Mouse (Mus musculus): Measurements from ENCODE around the gene Prkcb. TPM values are rescaled to one million over a fixed set of nuclear protein-coding genes. Genes with fewer than 3 reads are reported as not detected.

The Prkcb gene
- polyA plus RNA-seq, 1 experiment from 2014 or later, result 4.0 TPM

DNA sequence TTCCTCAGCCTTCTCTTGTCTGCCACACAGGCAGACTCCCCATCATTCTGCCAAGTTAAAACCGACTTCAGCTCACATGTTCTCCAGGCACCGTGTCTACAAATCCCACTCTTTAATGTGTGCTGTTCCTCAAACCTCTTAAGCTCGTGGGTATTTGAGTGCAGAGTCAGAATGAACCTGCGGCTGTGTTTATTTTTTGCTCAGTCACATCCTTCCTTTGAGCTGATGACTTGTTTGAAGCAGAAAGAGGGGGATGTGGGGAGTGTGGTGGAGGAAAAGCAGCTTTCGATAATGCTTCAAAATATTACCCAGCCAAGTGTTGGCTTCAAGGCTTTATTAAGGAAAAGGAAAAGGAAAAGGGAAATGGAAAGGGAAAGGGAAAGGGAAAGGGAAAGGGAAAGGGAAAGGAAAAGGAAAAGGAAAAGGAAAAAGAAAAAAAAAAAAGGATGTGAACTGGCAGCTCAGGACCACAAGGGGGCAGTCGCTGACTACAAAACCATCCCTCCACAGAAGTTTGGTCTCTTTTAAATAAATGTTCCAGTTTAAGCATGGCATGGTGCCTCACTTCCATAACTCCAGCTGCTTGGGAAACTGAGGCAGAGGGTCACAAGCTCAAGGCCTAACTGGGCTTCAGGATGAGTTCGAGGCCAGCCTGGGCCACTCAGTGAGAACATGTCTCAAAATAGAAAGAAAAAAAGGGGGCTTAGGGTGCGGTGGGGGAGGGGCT, 177.4 kb downstream of the Prkcb start:
- Histone ChIP-seq H3K4me2 (no peak overlapping the region), H3K27me3 (no peaks in the 10 kb centered on the region), H3K4me3 (replicated peaks) (no peak overlapping the region), H3K9me3 (replicated peaks) (no peaks in the 10 kb centered on the region), H3K36me3 (replicated peaks) (no peaks in the 10 kb centered on the region), H3K4me1 (replicated peaks) (no peaks in the 10 kb centered on the region), H3K9ac (no peak overlapping the region), H3K27ac (replicated peaks) (no peak overlapping the region)
- WGBS (ENCODE audit: insufficient replicate concordance), result 22% methylated on average over 8 of the region's 8 CpGs
- no peak for ATAC-seq (ENCODE audit: insufficient read depth)

DNA sequence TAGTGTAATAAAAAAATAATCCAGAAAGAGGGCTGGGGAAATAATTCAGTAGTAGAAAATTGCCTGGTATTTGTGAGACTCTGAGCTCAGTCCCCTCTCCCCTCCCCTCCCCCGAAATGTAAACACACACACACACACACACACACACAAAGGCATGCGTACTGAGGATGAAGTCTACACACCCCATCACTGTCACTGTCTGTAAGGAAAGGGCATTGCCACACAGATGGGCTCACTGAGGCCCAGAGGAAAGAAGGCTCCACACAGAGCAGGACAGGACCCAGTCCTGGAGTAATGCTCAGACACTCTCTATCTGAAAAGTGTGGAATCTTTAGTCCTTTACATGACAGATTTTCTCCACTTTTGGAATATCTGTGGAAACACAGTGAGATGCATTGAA, 178.2 kb downstream of the Prkcb start:
- H3K4me2 ChIP-seq, result no peak overlapping the region
- H3K4me1 ChIP-seq (replicated peaks), result no peaks in the 10 kb centered on the region
- H3K9ac ChIP-seq, result no peak overlapping the region
- no peaks in the 10 kb centered on the region for H3K9me3 ChIP-seq (replicated peaks)
- no peak for ATAC-seq (ENCODE audit: insufficient read depth)
- no peak overlapping the region for H3K4me3 ChIP-seq (replicated peaks)
- H3K36me3 ChIP-seq (replicated peaks), result no peaks in the 10 kb centered on the region
- H3K27ac ChIP-seq (replicated peaks), result no peak overlapping the region
- no peaks in the 10 kb centered on the region for H3K27me3 ChIP-seq
- WGBS (ENCODE audit: insufficient replicate concordance), result 63% methylated on average over 2 of the region's 2 CpGs

DNA sequence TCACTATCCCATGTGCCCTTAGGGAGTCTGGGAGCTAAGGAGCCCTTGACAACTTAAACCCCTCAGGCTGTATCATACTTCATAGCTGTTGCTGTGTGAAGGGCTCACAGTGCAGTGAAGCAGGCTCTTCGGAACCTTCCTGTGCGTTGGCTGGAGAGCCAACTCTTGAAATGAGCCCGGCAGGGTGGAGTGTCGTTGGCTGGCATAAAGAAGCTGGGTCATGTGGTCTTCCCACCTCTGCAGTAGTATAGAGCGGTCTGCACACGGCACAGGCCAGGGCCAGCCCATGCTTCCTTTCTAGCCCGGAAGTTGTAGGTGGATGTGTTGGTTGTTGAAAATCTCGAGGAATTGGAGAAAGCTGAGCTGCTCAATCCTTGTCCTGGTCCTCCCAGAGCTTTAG, 179.3 kb downstream of the Prkcb start:
- WGBS (ENCODE audit: insufficient replicate concordance), result 51% methylated on average over 8 of the region's 8 CpGs
- ATAC-seq (ENCODE audit: insufficient read depth), result no peak
- Histone ChIP-seq H3K36me3 (replicated peaks) (no peaks in the 10 kb centered on the region), H3K4me3 (replicated peaks) (no peak overlapping the region), H3K27ac (replicated peaks) (no peak overlapping the region), H3K27me3 (no peaks in the 10 kb centered on the region), H3K9me3 (replicated peaks) (no peaks in the 10 kb centered on the region), H3K4me1 (replicated peaks) (no peaks in the 10 kb centered on the region), H3K9ac (no peak overlapping the region), H3K4me2 (no peak overlapping the region)

GRCm38 (mm10) chr7:122470370-122471280, 182.1 kb downstream of the Prkcb start:
- 46% methylated on average over 18 of the region's 18 CpGs for WGBS (ENCODE audit: insufficient replicate concordance)
- no peak overlapping the region for H3K27ac ChIP-seq (replicated peaks)
- no peaks in the 10 kb centered on the region for H3K9me3 ChIP-seq (replicated peaks)
- no peaks in the 10 kb centered on the region for H3K27me3 ChIP-seq
- H3K4me3 ChIP-seq (replicated peaks), result no peak overlapping the region
- no peaks in the 10 kb centered on the region for H3K36me3 ChIP-seq (replicated peaks)
- H3K4me2 ChIP-seq, result no peak overlapping the region
- H3K9ac ChIP-seq, result no peak overlapping the region
- ATAC-seq (ENCODE audit: insufficient read depth), result no peak
- H3K4me1 ChIP-seq (replicated peaks), result no peaks in the 10 kb centered on the region

DNA sequence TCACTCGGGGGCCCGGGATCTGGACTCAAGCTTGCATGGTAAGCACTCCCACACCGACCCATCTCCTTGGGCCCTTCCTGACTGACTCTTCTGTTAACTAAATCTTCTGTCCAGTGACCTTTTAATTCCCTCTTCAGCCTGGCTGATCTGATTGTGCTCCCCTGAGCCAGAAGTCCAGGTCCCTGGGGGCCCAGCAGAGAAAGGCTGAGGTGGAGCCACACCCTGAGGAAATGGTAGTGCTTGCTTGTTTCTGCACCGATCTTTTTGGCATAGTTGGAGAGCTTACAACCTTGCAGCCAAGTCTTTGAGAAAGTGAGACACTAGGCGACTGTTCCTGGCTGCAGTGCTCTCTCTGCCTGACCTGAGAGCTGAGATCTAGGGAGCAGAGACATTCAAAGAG, 183.7 kb downstream of the Prkcb start:
- whole genome bisulfite sequencing (ENCODE audit: insufficient replicate concordance), result 48% methylated on average over 5 of the region's 5 CpGs
- no peak overlapping the region for H3K27ac ChIP-seq (replicated peaks)
- H3K9ac ChIP-seq, result no peak overlapping the region
- H3K4me3 ChIP-seq (replicated peaks), result no peak overlapping the region
- ATAC-seq (ENCODE audit: insufficient read depth), result no peak
- H3K27me3 ChIP-seq, result no peaks in the 10 kb centered on the region
- H3K9me3 ChIP-seq (replicated peaks), result no peaks in the 10 kb centered on the region
- no peaks in the 10 kb centered on the region for H3K36me3 ChIP-seq (replicated peaks)
- H3K4me2 ChIP-seq, result no peak overlapping the region
- no peaks in the 10 kb centered on the region for H3K4me1 ChIP-seq (replicated peaks)

DNA sequence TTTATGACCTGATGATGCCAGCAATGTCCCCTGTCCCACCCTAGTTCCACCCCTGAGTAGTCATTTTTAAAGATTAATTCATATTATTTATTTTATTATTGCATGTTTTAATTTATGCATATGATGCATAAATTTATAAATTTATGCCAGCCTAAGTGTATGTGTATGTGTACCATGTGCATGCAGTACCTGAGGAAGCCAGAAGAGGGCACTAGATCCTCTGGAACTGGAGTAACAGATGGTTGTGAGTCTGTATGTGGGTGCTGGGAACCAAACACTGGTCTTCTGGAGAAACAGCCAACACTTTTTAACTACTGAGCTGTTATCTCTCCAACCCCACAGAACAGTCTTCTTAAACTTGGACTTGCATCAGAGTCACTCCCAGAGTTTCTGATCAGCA, 186.5 kb downstream of the Prkcb start:
- no peak overlapping the region for H3K4me3 ChIP-seq (replicated peaks)
- H3K4me1 ChIP-seq (replicated peaks), result no peaks in the 10 kb centered on the region
- H3K27ac ChIP-seq (replicated peaks), result no peak overlapping the region
- no peaks in the 10 kb centered on the region for H3K9me3 ChIP-seq (replicated peaks)
- H3K36me3 ChIP-seq (replicated peaks), result no peaks in the 10 kb centered on the region
- no peak overlapping the region for H3K4me2 ChIP-seq
- no peak overlapping the region for H3K9ac ChIP-seq
- ATAC-seq (ENCODE audit: insufficient read depth), result no peak
- H3K27me3 ChIP-seq, result no peaks in the 10 kb centered on the region

GRCm38 (mm10) chr7:122476697-122477096, 188.1 kb downstream of the Prkcb start:
- no peaks in the 10 kb centered on the region for H3K9me3 ChIP-seq (replicated peaks)
- no peak overlapping the region for H3K9ac ChIP-seq
- 63% methylated on average over 6 of the region's 6 CpGs for WGBS (ENCODE audit: insufficient replicate concordance)
- H3K4me1 ChIP-seq (replicated peaks), result no peaks in the 10 kb centered on the region
- H3K36me3 ChIP-seq (replicated peaks), result no peaks in the 10 kb centered on the region
- no peak overlapping the region for H3K4me3 ChIP-seq (replicated peaks)
- no peak overlapping the region for H3K27ac ChIP-seq (replicated peaks)
- no peak overlapping the region for H3K4me2 ChIP-seq
- no peaks in the 10 kb centered on the region for H3K27me3 ChIP-seq
- ATAC-seq (ENCODE audit: insufficient read depth), result no peak

DNA sequence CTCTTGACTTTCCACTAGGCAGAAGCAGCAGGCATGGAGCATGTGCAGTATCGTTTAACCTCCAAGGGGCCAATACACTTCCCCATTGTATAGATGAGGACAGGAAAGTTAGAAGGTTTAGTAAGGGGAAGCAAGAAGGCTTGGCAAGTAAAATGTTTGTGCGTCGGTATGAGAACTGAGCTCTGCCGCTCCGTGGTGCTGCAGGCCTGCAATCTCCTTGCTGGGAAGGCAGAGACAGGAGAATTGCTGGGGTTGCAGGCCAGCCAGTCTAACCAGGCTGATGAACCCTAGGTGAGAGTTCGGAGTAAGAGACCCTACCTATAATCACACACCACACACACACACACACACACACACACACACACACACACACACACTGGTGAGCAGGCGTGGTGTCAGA, 188.6 kb downstream of the Prkcb start:
- no peak overlapping the region for H3K27ac ChIP-seq (replicated peaks)
- H3K4me2 ChIP-seq, result no peak overlapping the region
- no peaks in the 10 kb centered on the region for H3K27me3 ChIP-seq
- H3K36me3 ChIP-seq (replicated peaks), result no peaks in the 10 kb centered on the region
- no peaks in the 10 kb centered on the region for H3K9me3 ChIP-seq (replicated peaks)
- no peak overlapping the region for H3K4me3 ChIP-seq (replicated peaks)
- H3K4me1 ChIP-seq (replicated peaks), result no peaks in the 10 kb centered on the region
- no peak overlapping the region for H3K9ac ChIP-seq
- ATAC-seq (ENCODE audit: insufficient read depth), result no peak
- 52% methylated on average over 7 of the region's 7 CpGs for WGBS (ENCODE audit: insufficient replicate concordance)

DNA sequence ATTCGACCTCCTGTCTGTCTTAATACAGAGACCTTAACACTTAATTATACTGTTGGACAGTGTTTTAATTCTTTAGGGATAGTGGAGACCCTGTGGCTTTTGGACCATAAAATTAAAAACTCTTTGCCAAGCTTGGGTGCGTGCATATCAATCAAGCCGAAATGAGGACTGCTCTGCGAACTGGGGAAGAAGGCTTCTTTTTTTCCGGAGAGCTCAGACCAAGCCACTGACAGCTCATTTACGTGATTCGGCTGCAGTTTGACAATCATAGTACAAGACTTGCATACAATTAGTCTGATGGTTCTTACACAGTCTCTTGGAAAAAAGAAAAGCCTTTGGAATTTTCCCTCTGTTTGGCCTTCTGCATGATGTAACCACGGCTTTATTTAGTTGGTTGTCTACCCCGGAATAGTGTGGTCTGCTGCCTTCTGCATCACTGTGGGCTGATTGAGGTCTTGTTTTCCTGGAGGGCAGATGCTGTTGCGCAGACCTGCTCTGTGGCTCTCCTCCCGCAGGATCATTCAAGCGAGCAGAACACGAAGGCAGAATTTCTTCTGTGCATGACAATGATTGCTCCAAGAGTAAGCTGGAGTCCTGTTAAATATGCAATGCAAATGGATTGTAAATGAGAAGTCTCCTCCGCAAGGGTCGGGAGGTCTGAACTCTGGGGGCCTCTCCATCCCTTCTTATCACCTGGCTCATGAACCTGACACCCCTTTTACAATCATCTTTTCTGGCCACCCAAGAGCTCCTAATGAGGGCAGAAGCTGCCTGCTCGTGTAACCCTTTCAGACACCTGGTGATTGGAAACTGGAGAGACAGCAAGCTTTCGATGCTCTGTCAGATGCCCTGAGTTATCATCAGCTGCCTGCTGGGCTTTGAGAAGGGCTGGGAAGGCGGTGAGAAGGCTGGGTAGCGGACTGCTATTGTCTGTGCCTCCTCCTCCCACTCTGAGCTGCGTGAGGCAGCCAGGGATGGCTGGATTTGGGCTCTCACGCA, 189.3 kb downstream of the Prkcb start:
- no peaks in the 10 kb centered on the region for H3K36me3 ChIP-seq (replicated peaks)
- 27% methylated on average over 21 of the region's 21 CpGs for WGBS (ENCODE audit: insufficient replicate concordance)
- no peak overlapping the region for H3K4me3 ChIP-seq (replicated peaks)
- no peaks in the 10 kb centered on the region for H3K4me1 ChIP-seq (replicated peaks)
- H3K4me2 ChIP-seq, result no peak overlapping the region
- no peak for ATAC-seq (ENCODE audit: insufficient read depth)
- no peaks in the 10 kb centered on the region for H3K9me3 ChIP-seq (replicated peaks)
- no peaks in the 10 kb centered on the region for H3K27me3 ChIP-seq
- H3K9ac ChIP-seq, result no peak overlapping the region
- no peak overlapping the region for H3K27ac ChIP-seq (replicated peaks)

DNA sequence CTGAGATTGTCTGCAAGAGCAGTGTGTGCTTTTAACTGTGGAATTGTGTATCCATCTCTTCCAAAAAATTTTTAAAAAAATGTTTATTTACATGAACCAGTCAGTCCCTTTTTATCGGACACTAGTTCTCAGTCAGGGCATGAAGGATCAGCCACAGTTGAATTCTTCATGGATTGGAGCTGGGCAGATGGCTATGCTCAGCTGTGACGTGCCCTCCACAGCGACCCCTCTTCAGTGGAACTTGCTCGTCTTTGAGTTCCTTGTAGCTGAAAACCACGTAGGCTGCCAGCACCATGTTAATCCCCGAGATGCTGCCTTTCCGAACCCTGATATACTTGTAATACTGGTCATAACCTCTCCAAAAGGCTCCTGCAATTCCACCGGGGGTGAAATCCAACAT, 195.4 kb downstream of the Prkcb start:
- H3K4me1 ChIP-seq (replicated peaks), result no peaks in the 10 kb centered on the region
- no peak overlapping the region for H3K4me3 ChIP-seq (replicated peaks)
- ATAC-seq (ENCODE audit: insufficient read depth), result no peak
- H3K9ac ChIP-seq, result no peak overlapping the region
- H3K4me2 ChIP-seq, result no peak overlapping the region
- no peaks in the 10 kb centered on the region for H3K36me3 ChIP-seq (replicated peaks)
- no peaks in the 10 kb centered on the region for H3K9me3 ChIP-seq (replicated peaks)
- 67% methylated on average over 8 of the region's 8 CpGs for WGBS (ENCODE audit: insufficient replicate concordance)
- H3K27ac ChIP-seq (replicated peaks), result no peak overlapping the region
- no peaks in the 10 kb centered on the region for H3K27me3 ChIP-seq

All from liver, embryonic 15.5 days (tissue).